Mouse (Mus musculus) hindbrain, embryonic 14.5 days (tissue): ENCODE data around the gene Rps2. TPM values are rescaled to one million over a fixed set of nuclear protein-coding genes. Genes with fewer than 3 reads are reported as not detected.

ENCODE experiments used
- ATAC-seq: fragments of 200-750 bp; cut with Nextera tagmentation; 2 replicates; pipeline ENCODE4 v1.8.0; 2017; ENCODE audit warnings: moderate number of reproducible peaks, mild to moderate bottlenecking, moderate TSS enrichment, moderate library complexity; ENCODE audit not compliant: low FRiP score
- DNase-seq: peaks from one replicate; pipeline ENCODE4 v3.0.0-alpha.2; 2015; ENCODE audit warnings: low spot score
- H3K27ac ChIP-seq: fragments of 300-500 bp; sonication (generic); 2 replicates; pipeline ENCODE4 v1.5.1; 2014; ENCODE audit warnings: mild to moderate bottlenecking, moderate library complexity
- H3K27me3 ChIP-seq: fragments of 300-500 bp; sonication (generic); 2 replicates; pipeline ENCODE4 v1.6.1; 2014; ENCODE audit warnings: mild to moderate bottlenecking, low read length, mixed read lengths; ENCODE audit not compliant: control insufficient read depth, insufficient read depth
- H3K36me3 ChIP-seq: fragments of 300-500 bp; sonication (generic); replicated peaks from 2 replicates; pipeline ENCODE4 v1.6.1; 2014; ENCODE audit not compliant: control insufficient read depth, insufficient read depth
- H3K4me1 ChIP-seq: fragments of 300-500 bp; sonication (generic); replicated peaks from 2 replicates; pipeline ENCODE4 v1.6.1; 2014; ENCODE audit warnings: antibody characterized with exemption, low read length, mixed read lengths; ENCODE audit not compliant: control insufficient read depth, insufficient read depth
- H3K4me2 ChIP-seq: fragments of 300-500 bp; sonication (generic); replicated peaks from 2 replicates; pipeline ENCODE4 v1.6.1; 2014; ENCODE audit warnings: mild to moderate bottlenecking, moderate library complexity
- H3K4me3 ChIP-seq: fragments of 300-500 bp; sonication (generic); replicated peaks from 2 replicates; pipeline ENCODE4 v1.5.1; 2014; ENCODE audit warnings: mild to moderate bottlenecking, low read length
- H3K9ac ChIP-seq: fragments of 300-500 bp; sonication (generic); 2 replicates; pipeline ENCODE4 v1.6.1; 2014
- H3K9me3 ChIP-seq: fragments of 300-500 bp; sonication (generic); 2 replicates; pipeline ENCODE4 v1.6.1; 2016; ENCODE audit warnings: low read length; ENCODE audit not compliant: control insufficient read depth
- WGBS: fragments of 180-500 bp; shearing (Covaris S2); extraction: QIAGEN DNeasy Blood & Tissue Kit; methylation state at CpG from one replicate; pipeline ENCODE4 v1.1.7; 2014; 5-methylcytosine and 5-hydroxymethylcytosine counted together
- polyA plus RNA-seq: library from polyadenylated mRNA; unstranded; fragments of >200 nt; fragmentation: Nextera tagmentation; extraction: Ambion mirVana; gene quantifications from 2 replicates; pipeline ENCODE4 v1.2.1, GENCODE M21; 2014

The Rps2 gene
- polyA plus RNA-seq, 1 experiment from 2014 or later = 838 TPM

DNA sequence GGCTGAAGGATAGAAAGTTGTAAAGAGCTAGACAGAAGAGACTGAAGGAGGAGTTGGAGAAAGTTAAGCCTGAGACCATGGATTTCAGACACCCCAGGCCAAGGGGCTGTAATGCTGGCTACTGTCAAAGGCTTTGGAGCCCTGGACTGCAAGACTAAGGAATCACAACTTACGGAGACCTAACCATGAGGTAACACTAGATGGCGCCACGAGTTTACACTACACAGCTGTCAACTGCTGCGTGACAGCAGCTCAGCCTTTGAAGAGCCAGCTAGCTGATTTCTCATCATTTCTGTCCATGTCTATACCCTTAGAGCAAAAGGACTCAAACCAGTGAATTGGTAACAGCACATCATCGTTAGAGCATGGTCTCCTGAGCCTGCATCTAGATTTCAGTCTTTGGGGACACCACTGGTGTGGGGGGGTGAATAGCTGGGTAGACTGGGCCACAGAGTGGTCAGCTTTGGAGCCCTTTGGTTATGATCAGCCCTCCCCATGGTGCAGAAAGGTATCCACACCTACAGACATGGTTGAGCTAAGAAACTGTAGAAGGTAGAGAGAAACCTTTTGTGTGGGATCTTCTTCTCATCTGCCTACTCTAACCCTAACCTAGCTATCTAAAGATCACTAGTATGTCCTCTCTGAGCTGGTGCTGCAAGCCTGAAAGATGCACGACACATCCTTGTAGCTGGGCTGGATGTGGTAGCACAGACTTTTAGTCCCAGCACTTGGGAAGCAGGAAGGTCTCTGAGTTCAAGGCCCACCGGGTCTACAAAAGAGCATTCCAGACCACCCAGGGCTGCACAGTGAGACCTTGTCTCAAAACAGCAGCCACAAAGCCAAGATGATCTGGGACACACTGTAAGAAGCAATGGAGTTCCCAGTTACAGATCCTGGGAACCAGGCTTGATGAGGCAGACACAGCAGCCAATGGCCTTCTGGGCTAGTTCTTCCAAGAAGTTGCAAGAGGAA lies 27.9 kb downstream of the Rps2 start:
- WGBS = 20% methylated on average over 7 of the region's 7 CpGs
- Histone ChIP-seq H3K27me3 (peaks cover 11% of the 10 kb centered on the region), H3K27ac (no peak overlapping the region), H3K9ac (no peak overlapping the region), H3K9me3 (no peaks in the 10 kb centered on the region), H3K36me3 (no peaks in the 10 kb centered on the region), H3K4me2 (no peak overlapping the region), H3K4me1 (no peaks in the 10 kb centered on the region), H3K4me3 (no peak overlapping the region)
- ATAC-seq (peak; percentile 71; the same call in 1 of the 2 replicates), DNase-seq (peak; percentile 95)

DNA sequence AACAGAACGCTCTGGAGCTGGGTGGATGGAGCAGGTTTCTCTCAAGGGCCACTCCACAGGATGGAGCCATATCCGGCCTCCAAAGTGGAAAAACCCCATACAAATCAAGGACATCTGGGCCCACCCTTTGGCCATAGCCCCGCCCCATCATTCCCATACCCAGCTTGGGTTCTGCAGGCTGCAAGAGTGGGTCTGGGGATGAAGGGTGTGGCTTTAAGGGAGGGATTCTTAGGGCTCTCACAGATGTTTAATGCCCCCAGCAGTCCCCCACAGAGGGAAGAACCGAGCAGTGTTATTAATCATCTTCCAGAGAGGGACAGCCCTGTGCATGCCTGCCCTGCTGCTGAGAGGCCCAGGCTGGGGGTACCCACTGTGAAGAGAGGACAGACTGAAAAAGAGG lies 29.1 kb downstream of the Rps2 start:
- Histone ChIP-seq H3K36me3 (no peaks in the 10 kb centered on the region), H3K9me3 (no peaks in the 10 kb centered on the region), H3K4me1 (no peaks in the 10 kb centered on the region), H3K27me3 (peaks cover 22% of the 10 kb centered on the region), H3K4me2 (no peak overlapping the region), H3K4me3 (no peak overlapping the region), H3K27ac (no peak overlapping the region), H3K9ac (no peak overlapping the region)
- 47% methylated on average over 4 of the region's 4 CpGs for WGBS
- no peak for DNase-seq
- ATAC-seq = no peak

DNA sequence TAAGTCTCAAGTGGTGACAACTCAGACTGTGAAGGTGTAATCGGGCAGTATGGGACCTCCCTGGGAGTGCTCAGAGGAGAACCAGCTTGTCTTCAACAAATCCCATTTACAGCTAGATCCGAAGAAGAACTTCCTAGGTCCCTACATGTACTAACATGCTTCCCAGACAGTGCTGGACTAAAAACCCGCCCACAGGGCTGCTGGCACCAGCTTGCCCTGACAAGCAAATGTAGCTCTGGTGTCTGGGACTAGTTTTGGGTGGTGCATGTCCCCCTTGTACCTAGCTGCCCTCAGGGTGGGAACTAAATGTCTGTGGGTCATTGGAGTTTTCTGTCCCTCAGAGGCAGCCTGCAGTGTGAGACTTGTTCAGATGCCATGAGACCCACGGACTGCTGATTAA lies 33.6 kb downstream of the Rps2 start:
- Histone ChIP-seq H3K4me3 (no peak overlapping the region), H3K27ac (no peak overlapping the region), H3K36me3 (no peaks in the 10 kb centered on the region), H3K9ac (no peak overlapping the region), H3K9me3 (no peaks in the 10 kb centered on the region), H3K27me3 (peaks cover 64% of the 10 kb centered on the region), H3K4me1 (0 out of 2 replicates have a peak, but pooled peaks cover 10% of the 10 kb centered on the region), H3K4me2 (no peak overlapping the region)
- ATAC-seq = no peak
- WGBS = 28% methylated on average over 4 of the region's 4 CpGs
- no peak for DNase-seq

DNA sequence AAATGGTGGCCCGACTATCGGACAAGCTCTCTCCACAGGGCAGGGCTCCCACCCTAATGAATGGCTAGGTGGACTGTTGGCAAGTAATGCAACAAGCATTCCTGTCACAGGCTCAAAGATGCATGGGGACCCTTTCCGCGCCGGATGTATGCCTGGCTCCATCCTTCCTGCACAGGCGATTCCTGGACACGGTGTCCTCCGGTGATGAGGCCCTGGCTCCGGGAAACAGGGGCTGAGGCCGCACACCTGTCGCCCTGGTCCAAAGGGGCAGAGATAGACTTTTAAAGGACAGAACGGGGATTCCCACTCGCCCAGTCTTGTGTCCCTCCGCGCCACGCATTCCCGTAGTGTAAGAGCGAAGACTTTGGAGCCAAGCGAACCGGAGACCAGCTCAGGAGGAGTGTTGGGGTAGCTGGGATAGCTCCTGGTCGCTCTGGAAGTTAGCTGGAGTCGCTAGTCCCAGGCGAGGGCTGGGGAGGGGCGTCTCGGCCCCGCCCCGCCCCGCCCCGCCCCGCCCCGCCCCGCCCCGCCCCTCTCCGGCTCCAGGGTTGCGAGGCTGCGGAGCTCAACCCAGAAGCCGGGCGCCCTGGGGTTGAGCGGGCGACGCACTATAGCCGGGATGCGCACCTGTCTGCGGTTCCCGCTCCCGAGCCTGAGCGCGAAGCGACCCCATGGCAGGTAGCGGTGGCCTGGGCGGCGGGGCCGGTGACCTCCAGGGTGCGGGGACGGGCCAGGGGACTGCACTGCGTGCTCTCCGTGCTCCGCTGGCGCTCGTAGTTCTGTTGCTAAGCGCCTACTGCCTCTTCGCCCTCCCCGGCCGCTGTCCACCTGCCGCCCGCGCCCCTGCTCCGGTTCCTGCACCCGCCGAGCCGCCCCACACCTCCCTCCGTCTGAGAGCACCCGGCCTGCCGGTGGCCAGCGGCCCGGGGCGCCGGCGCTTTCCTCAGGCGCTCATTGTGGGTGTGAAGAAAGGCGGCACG lies 34.8 kb downstream of the Rps2 start, which contains the start of gene Hs3st6:
Hs3st6 (plus strand) TSS at position 574 of the 980 bp plus-strand sequence.
- H3K4me3 ChIP-seq = peak within 1 kb of the TSS; percentile 40
- H3K27me3 ChIP-seq = peaks cover 64% of the 10 kb centered on the region
- H3K27ac ChIP-seq = no peak within 1 kb of the TSS
- peak within 1 kb of the TSS; percentile 75 for H3K4me2 ChIP-seq
- H3K9me3 ChIP-seq = no peaks in the 10 kb centered on the region
- peak within 1 kb of the TSS; percentile 45; the same call in 1 of the 2 replicates for H3K9ac ChIP-seq
- no peak for DNase-seq
- H3K36me3 ChIP-seq = no peaks in the 10 kb centered on the region
- H3K4me1 ChIP-seq = 0 out of 2 replicates have a peak, but pooled peaks cover 10% of the 10 kb centered on the region
- WGBS = under 1% methylated on average over 54 of the region's 82 CpGs
- ATAC-seq = no peak

DNA sequence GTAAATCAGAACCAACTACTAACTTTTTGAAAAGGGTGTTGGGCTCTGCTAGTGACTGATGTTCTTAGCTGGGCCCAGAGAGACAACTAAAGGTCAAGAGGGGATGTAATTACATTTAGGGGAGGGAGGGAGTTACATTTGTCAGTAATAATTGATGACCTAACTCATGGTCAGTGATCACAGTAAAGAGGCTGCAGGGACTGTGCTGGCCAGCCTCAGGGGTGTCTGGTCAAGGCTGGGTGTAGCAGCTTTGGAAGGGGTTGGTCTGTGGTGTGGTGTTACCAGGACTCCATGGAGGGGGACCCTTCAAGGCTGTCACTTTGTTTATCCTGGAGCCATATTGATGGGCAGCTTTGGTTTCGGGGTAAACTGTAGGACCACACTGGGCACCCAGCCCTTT lies 39.5 kb downstream of the Rps2 start:
- 88% methylated on average over 1 of the region's 1 CpGs for WGBS
- H3K9me3 ChIP-seq = 0 out of 2 replicates have a peak, but pooled peaks cover 7% of the 10 kb centered on the region
- no peak overlapping the region for H3K9ac ChIP-seq
- no peaks in the 10 kb centered on the region for H3K36me3 ChIP-seq
- 0 out of 2 replicates have a peak, but pooled peaks cover 7% of the 10 kb centered on the region for H3K4me1 ChIP-seq
- DNase-seq = no peak
- peaks cover 39% of the 10 kb centered on the region for H3K27me3 ChIP-seq
- H3K4me2 ChIP-seq = no peak overlapping the region
- H3K27ac ChIP-seq = no peak overlapping the region
- ATAC-seq = no peak
- H3K4me3 ChIP-seq = no peak overlapping the region

DNA sequence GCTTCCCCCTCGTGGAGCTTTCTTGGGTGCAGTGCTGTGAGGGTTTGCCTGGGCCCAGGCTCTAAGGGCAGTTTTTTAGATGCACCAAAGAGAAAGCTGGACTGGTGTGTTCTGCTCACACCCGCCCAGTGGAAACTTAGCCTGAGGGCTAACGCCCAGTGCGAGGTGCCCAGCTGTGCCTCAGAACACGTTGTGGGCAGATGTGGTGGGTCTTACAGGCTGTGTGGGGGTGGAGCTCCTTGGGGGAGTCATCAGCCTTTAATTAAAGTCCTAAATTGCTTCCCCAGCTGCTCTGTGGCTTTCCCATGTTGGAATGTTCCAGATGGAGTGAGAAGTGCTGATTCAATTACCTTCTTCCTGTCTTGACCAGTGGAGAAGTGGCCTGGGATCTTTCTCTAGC lies 43.2 kb downstream of the Rps2 start:
- Histone ChIP-seq H3K27me3 (peaks cover 1% of the 10 kb centered on the region), H3K9ac (no peak overlapping the region), H3K4me1 (no peaks in the 10 kb centered on the region), H3K4me3 (no peak overlapping the region), H3K36me3 (no peaks in the 10 kb centered on the region), H3K27ac (no peak overlapping the region), H3K9me3 (0 out of 2 replicates have a peak, but pooled peaks cover 7% of the 10 kb centered on the region), H3K4me2 (no peak overlapping the region)
- ATAC-seq (no peak), DNase-seq (no peak)
- 54% methylated on average over 5 of the region's 5 CpGs for WGBS

DNA sequence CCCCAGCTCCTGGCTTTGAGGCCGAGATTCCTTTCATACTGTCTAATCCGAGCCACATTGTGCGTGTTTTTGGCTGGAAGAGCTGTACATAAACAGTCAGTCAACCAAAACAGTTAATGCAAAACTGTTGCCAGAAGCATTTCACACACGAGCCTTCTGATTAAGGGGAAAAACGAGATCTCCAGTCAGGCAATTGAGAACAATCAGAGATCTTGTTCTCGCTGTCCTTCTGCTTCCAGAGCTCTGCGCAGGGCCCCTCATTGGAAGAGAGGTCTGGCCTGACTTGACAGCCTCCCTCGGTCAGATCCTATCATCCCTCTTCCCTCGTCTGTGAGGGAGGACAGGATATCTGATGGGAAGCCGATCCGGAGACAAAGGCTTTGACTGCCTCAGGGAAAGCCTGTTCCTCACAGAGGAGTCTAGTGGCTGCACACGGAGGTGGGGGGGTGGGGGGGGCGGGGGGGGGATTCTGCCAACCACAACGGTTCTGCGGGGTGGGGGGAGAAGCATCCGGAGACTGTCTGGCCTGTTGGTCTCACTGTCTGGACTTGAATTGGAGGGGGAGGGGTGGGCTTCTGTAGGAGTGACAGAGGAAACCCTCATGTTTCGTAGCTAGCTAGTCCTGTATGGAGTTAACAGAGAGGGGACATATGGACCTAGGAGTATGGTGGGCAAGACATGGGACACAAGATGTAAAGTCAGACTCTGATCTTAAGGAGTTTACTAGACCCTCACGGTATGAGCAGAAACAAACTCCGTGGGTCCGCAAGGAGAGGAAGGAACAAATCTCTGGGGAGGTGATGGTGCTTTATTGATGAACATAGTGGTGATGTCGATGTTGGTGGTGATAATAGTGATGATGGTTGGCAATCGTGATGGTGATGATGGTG lies 47.3 kb downstream of the Rps2 start:
- 50% methylated on average over 22 of the region's 22 CpGs for WGBS
- no peak for DNase-seq

DNA sequence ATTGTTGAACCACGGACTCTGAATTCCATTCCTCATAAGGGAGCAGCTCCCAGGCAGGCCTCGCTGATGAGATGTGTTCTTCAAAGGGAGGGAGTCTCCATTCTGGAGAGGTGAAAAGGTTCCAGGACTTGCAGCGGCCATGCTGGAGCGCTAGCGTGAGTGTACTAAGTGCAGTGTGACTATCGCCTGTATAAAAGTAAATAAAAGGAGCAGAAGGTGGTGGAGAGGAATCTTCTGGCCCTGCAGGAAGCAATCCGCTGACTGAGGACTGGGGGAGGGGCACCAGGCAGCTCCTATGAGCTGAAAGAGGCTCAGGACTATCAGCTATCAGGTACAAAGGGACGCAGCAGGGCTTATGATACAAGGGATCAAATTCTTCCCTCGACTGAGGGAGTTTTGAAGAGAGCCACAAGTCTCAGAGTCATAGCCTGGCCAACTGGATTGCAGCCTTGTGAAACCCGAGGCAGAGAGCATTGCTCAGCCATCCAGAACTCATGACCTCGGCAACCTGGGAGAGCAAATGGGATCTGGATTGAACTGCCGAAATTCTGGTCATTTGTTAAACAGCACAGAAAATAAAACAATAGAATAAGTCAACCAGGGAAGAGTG lies 48.5 kb downstream of the Rps2 start:
- Histone ChIP-seq H3K27ac (no peak overlapping the region), H3K27me3 (0 out of 2 replicates have a peak, but pooled peaks cover 5% of the 10 kb centered on the region), H3K9me3 (no peaks in the 10 kb centered on the region), H3K36me3 (no peaks in the 10 kb centered on the region), H3K4me3 (no peak overlapping the region), H3K9ac (no peak overlapping the region), H3K4me2 (no peak overlapping the region), H3K4me1 (no peaks in the 10 kb centered on the region)
- WGBS = 31% methylated on average over 12 of the region's 12 CpGs
- no peak for DNase-seq
- ATAC-seq = no peak

More for the DNA sequence above, 47.3 kb downstream of the Rps2 start:
- Histone ChIP-seq H3K4me3 (no peak overlapping the region), H3K36me3 (no peaks in the 10 kb centered on the region), H3K9me3 (0 out of 2 replicates have a peak, but pooled peaks cover 7% of the 10 kb centered on the region), H3K27ac (peak overlapping the region; percentile 6; the same call in 1 of the 2 replicates), H3K9ac (no peak overlapping the region), H3K27me3 (0 out of 2 replicates have a peak, but pooled peaks cover 5% of the 10 kb centered on the region), H3K4me1 (no peaks in the 10 kb centered on the region), H3K4me2 (no peak overlapping the region)
- no peak for ATAC-seq
